Mouse (Mus musculus): ENCODE results near the gene Sik3. TPM values are rescaled to one million over a fixed set of nuclear protein-coding genes. Genes with fewer than 3 reads are reported as not detected.
A peak's percentile ranks its signal among the peaks of the same experiment; 100 is the strongest.

Gene Sik3
- polyA plus RNA-seq, 1 experiment, result 32.0 TPM

DNA sequence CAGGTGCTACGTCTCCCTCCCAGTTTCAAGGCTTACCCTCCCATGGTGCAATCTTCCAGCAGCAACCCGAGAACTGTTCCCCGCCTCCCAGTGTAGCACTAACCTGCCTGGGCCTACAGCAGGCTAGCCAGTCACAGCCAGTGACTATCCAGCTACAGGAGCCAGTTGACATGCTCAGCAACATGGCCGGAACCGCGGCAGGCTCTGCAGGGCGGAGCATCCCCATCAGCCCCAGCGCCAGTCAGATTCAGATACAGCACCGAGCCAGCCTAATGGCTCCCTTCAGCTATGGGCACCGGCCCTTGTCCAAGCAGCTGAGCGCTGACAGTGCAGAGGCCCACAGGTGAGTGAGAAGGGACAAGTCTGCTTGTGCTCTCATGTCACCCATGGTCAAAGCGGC is 197.9 kb downstream of the Sik3 start:
- Histone ChIP-seq H3K4me3 (ENCODE audit: insufficient read depth, poor library complexity, severe bottlenecking) (no peak overlapping the region), H3K36me3 (ENCODE audit: control insufficient read depth, insufficient read depth) (peaks cover 15% of the 10 kb centered on the region)

DNA sequence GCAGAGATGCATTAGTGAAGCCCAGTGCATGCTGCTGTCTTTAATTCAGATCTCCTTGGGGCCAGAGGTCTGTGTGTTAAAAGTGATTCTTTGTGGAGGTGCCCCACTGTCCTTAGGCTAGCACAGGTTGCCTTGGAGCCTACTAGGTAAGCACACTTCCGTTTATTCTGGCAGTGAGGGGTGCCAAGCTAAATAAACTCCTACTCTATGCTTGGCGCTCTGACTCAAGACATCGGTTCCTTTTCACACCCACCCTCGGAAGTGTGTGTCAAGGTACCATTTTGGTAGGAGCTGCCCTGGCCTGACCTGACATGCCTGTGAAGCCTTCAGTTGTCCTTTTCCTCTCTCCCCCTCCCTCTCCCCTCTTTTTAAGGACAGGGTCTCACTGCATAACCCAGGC is 201.7 kb downstream of the Sik3 start:
- H3ac ChIP-seq (ENCODE audit: control insufficient read depth, insufficient read length, low read depth), result no peak overlapping the region
- no peak for TF ChIP-seq CTCF (IDR thresholded peaks at IDR 0.05; ENCODE audit: control insufficient read depth, insufficient read depth, insufficient read length)
- no peak for TF ChIP-seq MYOG (IDR thresholded peaks at IDR 0.05; ENCODE audit: control insufficient read depth, extremely low read depth, insufficient read length)
- no peak for TF ChIP-seq FOSL1 (IDR thresholded peaks at IDR 0.05; ENCODE audit: insufficient read depth, low read length, poor library complexity, severe bottlenecking)
- TF ChIP-seq MYOD1 (IDR thresholded peaks at IDR 0.05; ENCODE audit: control insufficient read depth, insufficient read length, low read depth), result no peak
- TF ChIP-seq USF1 (IDR thresholded peaks at IDR 0.05; ENCODE audit: low read depth), result no peak
- no peak for TF ChIP-seq CEBPB (IDR thresholded peaks at IDR 0.05; ENCODE audit: low read depth)
- no peak for TF ChIP-seq MAX (IDR thresholded peaks at IDR 0.05)
- no peaks in the 10 kb centered on the region for H3K27me3 ChIP-seq (ENCODE audit: control insufficient read depth, insufficient read depth, insufficient read length)
- H3K79me2 ChIP-seq (ENCODE audit: control insufficient read depth, insufficient read depth), result no peaks in the 10 kb centered on the region
- no peaks in the 10 kb centered on the region for H3K79me3 ChIP-seq (ENCODE audit: low read depth)
- no peak overlapping the region for H3K4me3 ChIP-seq (ENCODE audit: insufficient read depth, poor library complexity, severe bottlenecking)
- peaks cover 8% of the 10 kb centered on the region for H3K36me3 ChIP-seq (ENCODE audit: control insufficient read depth, insufficient read depth)

More for the DNA sequence above, 197.9 kb downstream of the Sik3 start:
- Histone ChIP-seq H3K27me3 (ENCODE audit: control insufficient read depth, insufficient read depth, insufficient read length) (no peaks in the 10 kb centered on the region), H3K79me3 (ENCODE audit: low read depth) (no peaks in the 10 kb centered on the region), H3ac (ENCODE audit: control insufficient read depth, insufficient read length, low read depth) (no peak overlapping the region), H3K79me2 (ENCODE audit: control insufficient read depth, insufficient read depth) (no peaks in the 10 kb centered on the region)
- TF ChIP-seq CTCF (IDR thresholded peaks at IDR 0.05; ENCODE audit: control insufficient read depth, insufficient read depth, insufficient read length) (no peak), FOSL1 (IDR thresholded peaks at IDR 0.05; ENCODE audit: insufficient read depth, low read length, poor library complexity, severe bottlenecking) (no peak), USF1 (IDR thresholded peaks at IDR 0.05; ENCODE audit: low read depth) (no peak), MYOD1 (IDR thresholded peaks at IDR 0.05; ENCODE audit: control insufficient read depth, insufficient read length, low read depth) (no peak), MYOG (IDR thresholded peaks at IDR 0.05; ENCODE audit: control insufficient read depth, extremely low read depth, insufficient read length) (no peak), CEBPB (IDR thresholded peaks at IDR 0.05; ENCODE audit: low read depth) (no peak), MAX (IDR thresholded peaks at IDR 0.05) (no peak)

DNA sequence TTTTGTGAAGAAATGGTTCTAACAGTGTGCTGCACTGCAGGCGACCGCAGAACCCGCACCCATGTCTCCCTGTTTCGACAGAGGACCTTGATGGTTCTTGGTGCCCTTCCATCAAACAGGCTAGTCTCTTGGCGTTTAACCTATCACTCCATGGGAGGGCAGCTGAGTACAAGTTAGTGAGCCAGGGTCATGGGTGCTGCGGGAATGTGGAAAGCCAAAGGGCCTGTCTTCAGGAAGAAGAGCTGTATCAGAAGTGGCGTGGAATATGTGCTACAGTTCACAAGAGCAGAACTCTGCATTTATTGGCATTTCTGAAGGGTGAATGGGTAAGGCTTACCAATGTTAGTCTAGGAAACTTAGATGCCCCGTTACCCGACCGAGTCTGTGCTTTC is 202.3 kb downstream of the Sik3 start:
- Histone ChIP-seq H3K79me2 (ENCODE audit: control insufficient read depth, insufficient read depth) (no peaks in the 10 kb centered on the region), H3K79me3 (ENCODE audit: low read depth) (no peaks in the 10 kb centered on the region), H3ac (ENCODE audit: control insufficient read depth, insufficient read length, low read depth) (no peak overlapping the region), H3K27me3 (ENCODE audit: control insufficient read depth, insufficient read depth, insufficient read length) (no peaks in the 10 kb centered on the region), H3K36me3 (ENCODE audit: control insufficient read depth, insufficient read depth) (peaks cover 12% of the 10 kb centered on the region), H3K4me3 (ENCODE audit: insufficient read depth, poor library complexity, severe bottlenecking) (no peak overlapping the region)
- TF ChIP-seq USF1 (IDR thresholded peaks at IDR 0.05; ENCODE audit: low read depth) (no peak), CEBPB (IDR thresholded peaks at IDR 0.05; ENCODE audit: low read depth) (no peak), MYOD1 (IDR thresholded peaks at IDR 0.05; ENCODE audit: control insufficient read depth, insufficient read length, low read depth) (no peak), MYOG (IDR thresholded peaks at IDR 0.05; ENCODE audit: control insufficient read depth, extremely low read depth, insufficient read length) (no peak), FOSL1 (IDR thresholded peaks at IDR 0.05; ENCODE audit: insufficient read depth, low read length, poor library complexity, severe bottlenecking) (no peak), MAX (IDR thresholded peaks at IDR 0.05) (no peak), CTCF (IDR thresholded peaks at IDR 0.05; ENCODE audit: control insufficient read depth, insufficient read depth, insufficient read length) (no peak)

DNA sequence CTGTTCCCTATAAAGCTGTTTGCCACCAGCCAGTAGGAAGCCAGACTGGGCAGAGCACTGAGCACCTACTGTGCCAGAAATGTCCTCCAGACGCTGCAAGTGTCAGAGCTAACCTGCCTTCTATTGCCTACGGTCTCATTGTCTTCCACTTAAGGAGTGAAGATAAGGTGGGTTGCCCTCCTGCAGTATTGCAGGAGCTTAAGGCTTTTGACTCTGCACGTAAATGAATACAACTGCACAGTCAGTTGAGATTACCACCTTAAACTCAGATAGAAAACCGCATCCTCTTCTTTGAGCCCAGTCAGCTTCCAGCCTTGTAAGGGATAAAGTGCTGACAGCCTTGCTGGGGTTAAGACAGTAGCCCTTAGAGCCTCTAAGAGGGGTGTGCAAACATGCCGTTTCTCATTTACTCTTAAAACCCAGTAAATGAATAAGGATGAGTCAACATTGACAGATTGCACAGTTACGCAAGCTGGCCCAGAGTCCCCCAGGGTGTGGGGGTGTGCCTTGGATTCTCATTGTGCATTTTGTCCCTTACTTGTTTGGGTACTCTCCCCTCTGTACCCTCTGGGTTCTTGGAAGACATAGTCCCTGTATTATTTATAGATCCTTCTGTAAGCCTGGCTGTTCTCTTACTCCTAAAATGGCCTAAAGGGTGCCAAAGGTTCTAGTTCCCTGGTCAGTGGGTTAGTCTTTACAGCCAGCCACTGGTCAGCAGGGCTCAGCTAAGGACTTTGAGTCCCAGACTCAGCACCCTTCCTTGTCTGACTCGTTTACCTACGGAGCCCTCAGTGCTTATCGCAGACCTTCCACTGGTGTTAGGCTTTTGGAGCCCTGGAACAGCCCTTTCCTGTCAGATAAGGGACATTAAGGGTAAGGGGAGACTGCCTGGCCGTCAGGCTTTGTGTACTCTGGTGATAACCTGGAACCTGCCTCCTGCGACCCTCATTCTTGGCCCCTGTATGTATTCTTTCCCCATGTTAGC is 203.0 kb downstream of the Sik3 start:
- Histone ChIP-seq H3K36me3 (ENCODE audit: control insufficient read depth, insufficient read depth) (peaks cover 9% of the 10 kb centered on the region), H3K79me3 (ENCODE audit: low read depth) (no peaks in the 10 kb centered on the region)
- no peak for TF ChIP-seq USF1 (IDR thresholded peaks at IDR 0.05; ENCODE audit: low read depth)
- no peak for TF ChIP-seq MYOD1 (IDR thresholded peaks at IDR 0.05; ENCODE audit: control insufficient read depth, insufficient read length, low read depth)
- TF ChIP-seq CEBPB (IDR thresholded peaks at IDR 0.05; ENCODE audit: low read depth), result peak; percentile 91
- no peak for TF ChIP-seq CTCF (IDR thresholded peaks at IDR 0.05; ENCODE audit: control insufficient read depth, insufficient read depth, insufficient read length)

DNA sequence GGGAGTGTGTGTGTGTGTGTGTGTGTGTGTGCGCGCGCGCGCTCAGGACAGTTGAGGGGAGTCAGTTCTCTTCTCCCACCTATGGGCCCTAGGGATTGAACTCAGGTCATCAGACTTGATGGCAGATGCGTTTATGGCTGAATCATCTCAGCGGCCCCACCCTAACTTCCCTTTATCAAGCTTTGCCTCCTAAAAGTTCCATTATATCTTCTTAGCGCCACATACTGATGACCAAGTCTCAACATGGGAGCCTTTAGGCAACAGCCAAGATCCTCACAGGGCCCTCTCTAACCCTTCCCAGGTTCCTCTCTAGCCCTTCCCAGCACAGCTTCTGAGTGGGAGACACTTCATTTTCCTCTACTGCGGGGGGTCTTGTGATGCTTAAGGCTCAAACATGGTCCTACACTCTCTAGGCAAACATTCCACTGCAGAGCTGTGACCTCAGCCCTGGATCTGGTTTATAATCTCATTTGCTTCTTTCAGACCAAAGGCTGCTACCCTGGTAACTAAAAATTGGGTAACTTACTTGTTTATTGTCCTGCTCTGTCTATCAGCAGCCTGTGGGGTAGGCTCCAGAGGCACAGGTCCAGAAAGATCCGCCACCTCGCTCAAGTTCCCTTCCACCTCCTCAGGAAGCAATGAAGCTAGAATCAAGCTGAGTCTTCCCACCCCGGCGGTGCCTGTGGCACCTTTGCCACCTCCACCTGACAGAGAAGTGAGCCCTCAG is 204.3 kb downstream of the Sik3 start:
- Histone ChIP-seq H3K79me3 (ENCODE audit: low read depth) (no peaks in the 10 kb centered on the region), H3K79me2 (ENCODE audit: control insufficient read depth, insufficient read depth) (no peaks in the 10 kb centered on the region), H3K27me3 (ENCODE audit: control insufficient read depth, insufficient read depth, insufficient read length) (no peaks in the 10 kb centered on the region), H3K4me3 (ENCODE audit: insufficient read depth, poor library complexity, severe bottlenecking) (no peak overlapping the region), H3K36me3 (ENCODE audit: control insufficient read depth, insufficient read depth) (peaks cover 5% of the 10 kb centered on the region), H3ac (ENCODE audit: control insufficient read depth, insufficient read length, low read depth) (no peak overlapping the region)
- TF ChIP-seq MAX (IDR thresholded peaks at IDR 0.05), result no peak
- TF ChIP-seq CTCF (IDR thresholded peaks at IDR 0.05; ENCODE audit: control insufficient read depth, insufficient read depth, insufficient read length), result no peak
- TF ChIP-seq FOSL1 (IDR thresholded peaks at IDR 0.05; ENCODE audit: insufficient read depth, low read length, poor library complexity, severe bottlenecking), result no peak
- no peak for TF ChIP-seq CEBPB (IDR thresholded peaks at IDR 0.05; ENCODE audit: low read depth)
- TF ChIP-seq MYOG (IDR thresholded peaks at IDR 0.05; ENCODE audit: control insufficient read depth, extremely low read depth, insufficient read length), result no peak
- TF ChIP-seq USF1 (IDR thresholded peaks at IDR 0.05; ENCODE audit: low read depth), result no peak
- no peak for TF ChIP-seq MYOD1 (IDR thresholded peaks at IDR 0.05; ENCODE audit: control insufficient read depth, insufficient read length, low read depth)

More for the DNA sequence above, 203.0 kb downstream of the Sik3 start:
- no peak overlapping the region for H3K4me3 ChIP-seq (ENCODE audit: insufficient read depth, poor library complexity, severe bottlenecking)
- no peak overlapping the region for H3ac ChIP-seq (ENCODE audit: control insufficient read depth, insufficient read length, low read depth)
- H3K27me3 ChIP-seq (ENCODE audit: control insufficient read depth, insufficient read depth, insufficient read length), result no peaks in the 10 kb centered on the region
- no peaks in the 10 kb centered on the region for H3K79me2 ChIP-seq (ENCODE audit: control insufficient read depth, insufficient read depth)
